Mouse (Mus musculus) spleen, adult 12 weeks (tissue): Measurements from ENCODE around the gene 1700019A02Rik.

Experiments used
- DNase-seq: peaks from one replicate; pipeline ENCODE4 v3.0.0; 2022; ENCODE audit warnings: low spot score

Gene 1700019A02Rik

GRCm38 (mm10) chr1:53187536-53187935 lies at the start of gene 1700019A02Rik:
Gene 1700019A02Rik, minus strand, starts transcription at chr1:53187636.
- no peak for DNase-seq

GRCm38 (mm10) chr1:53226063-53226462 lies 38.6 kb upstream of the 1700019A02Rik start:
- no peak for DNase-seq

- DNase-seq: no peak
Measured at GRCm38 (mm10) chr1:53225616-53226015, 38.2 kb upstream of the 1700019A02Rik start.

GRCm38 (mm10) chr1:53224775-53225174 lies 37.3 kb upstream of the 1700019A02Rik start:
- no peak for DNase-seq

- DNase-seq: no peak
Measured at GRCm38 (mm10) chr1:53210136-53210535, 22.7 kb upstream of the 1700019A02Rik start.

GRCm38 (mm10) chr1:53203902-53204301 lies 16.5 kb upstream of the 1700019A02Rik start:
- no peak for DNase-seq

- no peak for DNase-seq
Measured at GRCm38 (mm10) chr1:53201630-53202199, 14.3 kb upstream of the 1700019A02Rik start.

GRCm38 (mm10) chr1:53194536-53194935 lies 7.1 kb upstream of the 1700019A02Rik start:
- DNase-seq: no peak

GRCm38 (mm10) chr1:53191234-53191633 lies 3.8 kb upstream of the 1700019A02Rik start:
- no peak for DNase-seq

- DNase-seq: no peak
Measured at GRCm38 (mm10) chr1:53189620-53190019, 2.2 kb upstream of the 1700019A02Rik start.

- no peak for DNase-seq
Measured at GRCm38 (mm10) chr1:53186301-53186700, 1.1 kb downstream of the 1700019A02Rik start.

GRCm38 (mm10) chr1:53157715-53158114 lies 29.7 kb downstream of the 1700019A02Rik start:
- DNase-seq: no peak

- DNase-seq: no peak
Measured at GRCm38 (mm10) chr1:53123066-53123465, 64.4 kb downstream of the 1700019A02Rik start.

- DNase-seq: no peak
Measured at GRCm38 (mm10) chr1:53110561-53110960, 76.9 kb downstream of the 1700019A02Rik start.
